Mouse (Mus musculus): ENCODE results near the gene Mtln. TPM values are rescaled to one million over a fixed set of nuclear protein-coding genes. Genes with fewer than 3 reads are reported as not detected.

Gene Mtln
- polyA plus RNA-seq (2015; fragmentation: Illumina TruSeq; extraction: RNeasy Lipid Tissue Mini Kit (QIAGEN cat#74804); ENCODE audit: low read depth, low replicate concordance), result 89.0 TPM

DNA sequence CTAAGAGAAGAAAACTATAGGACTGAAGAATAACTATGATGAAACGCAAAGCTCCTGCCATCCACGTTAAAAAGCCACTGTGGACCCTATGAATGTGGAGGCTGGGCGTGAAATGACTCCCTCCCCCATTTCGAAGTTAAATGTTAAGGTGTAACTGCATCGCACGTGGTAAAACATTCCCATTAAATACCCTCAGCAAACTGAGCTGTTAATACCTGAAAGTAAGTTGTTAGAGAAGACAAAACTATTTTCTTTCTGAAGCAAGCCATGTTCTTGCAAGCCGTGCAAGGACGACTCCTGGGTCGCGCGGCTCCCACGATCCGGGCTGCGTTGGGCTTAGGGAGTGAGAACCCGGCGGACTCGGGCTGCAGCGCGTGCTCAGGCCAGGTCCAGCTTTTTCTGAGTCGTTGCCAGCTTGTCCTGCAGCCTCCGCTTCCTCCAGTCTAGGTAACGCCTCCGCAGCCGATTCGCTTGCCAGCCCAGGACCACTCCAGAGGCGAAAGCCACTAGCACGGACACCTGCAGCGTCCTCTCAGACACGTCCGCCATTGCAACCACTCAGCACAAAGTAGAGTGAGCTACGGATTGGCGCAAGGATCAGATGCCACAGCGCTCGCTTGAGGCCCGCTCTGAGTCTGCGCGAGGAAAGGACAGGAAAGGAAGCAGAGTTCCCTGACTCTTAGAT is at the start of gene Mtln:
Gene Mtln, minus strand, starts transcription at position 570 of the 685 bp plus-strand sequence.

GRCm38 (mm10) chr2:127838576-127838975 is 46.3 kb upstream of the Mtln start, which contains the start of gene Acoxl:
Gene Acoxl (plus strand): TSS chr2:127838876.

DNA sequence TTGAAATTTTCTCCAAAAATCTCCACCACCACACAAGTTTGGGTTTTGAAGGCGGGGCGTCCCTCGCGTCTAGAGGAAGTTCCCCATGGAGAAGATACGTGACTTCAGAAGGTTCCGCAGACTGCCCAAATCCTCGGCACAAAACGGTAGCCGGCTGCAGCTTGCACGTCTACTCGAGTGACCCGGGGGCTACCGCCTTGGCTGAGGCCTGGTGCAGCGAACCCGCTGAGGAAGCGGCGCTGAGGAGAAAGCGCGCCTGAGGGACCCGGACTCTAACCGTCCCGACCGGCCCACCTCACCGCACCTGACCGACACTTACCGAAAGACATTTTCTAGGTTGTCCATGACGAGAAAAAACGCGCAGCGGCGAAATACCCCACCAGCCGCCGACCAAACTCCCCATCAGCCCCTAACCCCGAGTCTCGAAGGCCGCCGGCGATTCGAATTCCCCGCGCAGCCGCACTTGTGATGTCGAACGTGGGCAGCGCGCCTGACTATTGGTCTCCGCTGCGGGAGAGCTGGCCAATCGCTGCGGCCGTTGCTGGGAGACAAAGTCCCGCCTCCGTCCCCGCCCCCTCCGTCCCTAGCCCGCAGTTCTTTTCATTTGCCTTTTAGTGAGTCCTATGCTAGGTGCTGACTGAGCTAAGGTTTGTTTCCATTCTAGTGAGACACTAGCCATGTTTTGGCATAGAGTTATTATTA is 39.3 kb upstream of the Mtln start, which contains the start of gene Bub1:
Gene Bub1, minus strand, starts transcription at position 465 of the 702 bp plus-strand sequence.

GRCm38 (mm10) chr2:127788440-127789116 is 3.7 kb downstream of the Mtln start, which contains the start of gene Nphp1:
Gene Nphp1 (minus strand): TSS chr2:127788897.

Other genes starting within 250 kb of the Mtln start
- gene Zfp661, start 205.4 kb downstream of the Mtln start, polyA plus RNA-seq (2015; fragmentation: Illumina TruSeq; extraction: RNeasy Lipid Tissue Mini Kit (QIAGEN cat#74804); ENCODE audit: low read depth, low replicate concordance), result 9.0 TPM
- gene Mrps5, start 205.3 kb downstream of the Mtln start, polyA plus RNA-seq (2015; fragmentation: Illumina TruSeq; extraction: RNeasy Lipid Tissue Mini Kit (QIAGEN cat#74804); ENCODE audit: low read depth, low replicate concordance), result 94.9 TPM
- gene Mal, start 135.8 kb downstream of the Mtln start, polyA plus RNA-seq (2015; fragmentation: Illumina TruSeq; extraction: RNeasy Lipid Tissue Mini Kit (QIAGEN cat#74804); ENCODE audit: low read depth, low replicate concordance), result 367 TPM
- gene Mall, start 62.6 kb downstream of the Mtln start, polyA plus RNA-seq (2015; fragmentation: Illumina TruSeq; extraction: RNeasy Lipid Tissue Mini Kit (QIAGEN cat#74804); ENCODE audit: low read depth, low replicate concordance), result 0.80 TPM
- gene Nphp1, start 3.6 kb downstream of the Mtln start, polyA plus RNA-seq (2015; fragmentation: Illumina TruSeq; extraction: RNeasy Lipid Tissue Mini Kit (QIAGEN cat#74804); ENCODE audit: low read depth, low replicate concordance), result 16.0 TPM
- 0.49 TPM for gene Bub1, start 39.4 kb upstream of the Mtln start, polyA plus RNA-seq (2015; fragmentation: Illumina TruSeq; extraction: RNeasy Lipid Tissue Mini Kit (QIAGEN cat#74804); ENCODE audit: low read depth, low replicate concordance)
- not detected for gene Acoxl, start 46.4 kb upstream of the Mtln start, polyA plus RNA-seq (2015; fragmentation: Illumina TruSeq; extraction: RNeasy Lipid Tissue Mini Kit (QIAGEN cat#74804); ENCODE audit: low read depth, low replicate concordance)